Mouse (Mus musculus): ENCODE measurements around the gene Cog6. TPM values are rescaled to one million over a fixed set of nuclear protein-coding genes. Genes with fewer than 3 reads are reported as not detected.

The Cog6 gene
- polyA plus RNA-seq, 1 experiment = 7.2 TPM

GRCm38 (mm10) chr3:52938398-52938797 is 78.6 kb downstream of the Cog6 start:
- Histone ChIP-seq H3K4me1 (ENCODE audit: control insufficient read depth, insufficient read depth, insufficient read length) (no peaks in the 10 kb centered on the region), H3K27me3 (ENCODE audit: control insufficient read depth, insufficient read depth, low read length) (no peaks in the 10 kb centered on the region), H3K36me3 (ENCODE audit: control insufficient read depth, insufficient read depth, low read length) (no peaks in the 10 kb centered on the region), H3K27ac (ENCODE audit: insufficient read depth, low read length) (no peak overlapping the region), H3K4me3 (ENCODE audit: extremely low read depth, insufficient read depth, insufficient read length) (no peak overlapping the region)
- 84% methylated on average over 5 of the region's 5 CpGs for WGBS
- TF ChIP-seq POLR2A (IDR thresholded peaks at IDR 0.05; ENCODE audit: low read depth, low read length) (no peak), CTCF (IDR thresholded peaks at IDR 0.05; ENCODE audit: extremely low read depth, insufficient read depth, insufficient read length, insufficient replicate concordance) (no peak)
- no peak for DNase-seq (ENCODE audit: low read depth in 1 of 2, low spot score in 2 of 2)

GRCm38 (mm10) chr3:52937739-52938306 is 79.2 kb downstream of the Cog6 start:
- H3K4me1 ChIP-seq (ENCODE audit: control insufficient read depth, insufficient read depth, insufficient read length) = no peaks in the 10 kb centered on the region
- TF ChIP-seq POLR2A (IDR thresholded peaks at IDR 0.05; ENCODE audit: low read depth, low read length) (no peak), CTCF (IDR thresholded peaks at IDR 0.05; ENCODE audit: extremely low read depth, insufficient read depth, insufficient read length, insufficient replicate concordance) (no peak)
- no peak overlapping the region for H3K27ac ChIP-seq (ENCODE audit: insufficient read depth, low read length)
- no peak overlapping the region for H3K4me3 ChIP-seq (ENCODE audit: extremely low read depth, insufficient read depth, insufficient read length)
- DNase-seq (ENCODE audit: low read depth in 1 of 2, low spot score in 2 of 2) = no peak
- H3K36me3 ChIP-seq (ENCODE audit: control insufficient read depth, insufficient read depth, low read length) = no peaks in the 10 kb centered on the region
- no peaks in the 10 kb centered on the region for H3K27me3 ChIP-seq (ENCODE audit: control insufficient read depth, insufficient read depth, low read length)
- WGBS = 77% methylated on average over 6 of the region's 6 CpGs

GRCm38 (mm10) chr3:52931956-52932355 is 85.1 kb downstream of the Cog6 start:
- peaks cover 17% of the 10 kb centered on the region for H3K4me1 ChIP-seq (ENCODE audit: control insufficient read depth, insufficient read depth, insufficient read length)
- H3K36me3 ChIP-seq (ENCODE audit: control insufficient read depth, insufficient read depth, low read length) = no peaks in the 10 kb centered on the region
- DNase-seq (ENCODE audit: low read depth in 1 of 2, low spot score in 2 of 2) = no peak
- 82% methylated on average over 2 of the region's 2 CpGs for WGBS
- no peak overlapping the region for H3K27ac ChIP-seq (ENCODE audit: insufficient read depth, low read length)
- H3K4me3 ChIP-seq (ENCODE audit: extremely low read depth, insufficient read depth, insufficient read length) = no peak overlapping the region
- no peaks in the 10 kb centered on the region for H3K27me3 ChIP-seq (ENCODE audit: control insufficient read depth, insufficient read depth, low read length)
- TF ChIP-seq CTCF (IDR thresholded peaks at IDR 0.05; ENCODE audit: extremely low read depth, insufficient read depth, insufficient read length, insufficient replicate concordance) = no peak
- no peak for TF ChIP-seq POLR2A (IDR thresholded peaks at IDR 0.05; ENCODE audit: low read depth, low read length)

Other genes starting within 250 kb of the Cog6 start
- 87.1 and 88.7 TPM in 2 replicates for gene Lhfp, start 24.3 kb upstream of the Cog6 start, polyA plus RNA-seq (2012; rRNA removed)

All from spleen, adult 2 months (tissue).